Mouse (Mus musculus) G1E (cell line): ENCODE data around the gene Klhl5. TPM values are rescaled to one million over a fixed set of nuclear protein-coding genes. Genes with fewer than 3 reads are reported as not detected.

Source experiments
- ATAC-seq: 2 replicates; pipeline ENCODE4 v1.8.0; 2016; ENCODE audit warnings: mild to moderate bottlenecking; ENCODE audit not compliant: insufficient number of reproducible peaks, poor library complexity, low FRiP score, severe bottlenecking; ENCODE audit errors: extremely low read depth
- DNase-seq: peaks from one replicate; pipeline ENCODE4 v3.0.0; 2012; ENCODE audit warnings: low spot score
- H3K27me3 ChIP-seq: 2 replicates; pipeline ENCODE4 v1.6.1; 2012; ENCODE audit warnings: mild to moderate bottlenecking, low read length, inconsistent platforms; ENCODE audit not compliant: insufficient read depth
- H3K36me3 ChIP-seq: replicated peaks from 2 replicates; pipeline ENCODE3; 2012; ENCODE audit warnings: mild to moderate bottlenecking, inconsistent platforms
- H3K4me1 ChIP-seq: 2 replicates; pipeline ENCODE4 v1.6.1; 2012; ENCODE audit warnings: low read depth, low read length, inconsistent platforms, mixed read lengths; ENCODE audit not compliant: insufficient read depth
- H3K4me3 ChIP-seq: 2 replicates; pipeline ENCODE4 v1.5.1; 2012; ENCODE audit warnings: low read depth, mild to moderate bottlenecking, inconsistent platforms, low read length, moderate library complexity, mixed read lengths
- H3K9me3 ChIP-seq: replicated peaks from 2 replicates; pipeline ENCODE4 v1.6.1; 2012; ENCODE audit warnings: inconsistent platforms
- CTCF ChIP-seq: IDR thresholded peaks from 2 replicates; pipeline ENCODE4 v1.5.1; 2012; ENCODE audit warnings: low read depth, low read length, inconsistent platforms, mixed read lengths
- GATA1 ChIP-seq: IDR thresholded peaks from 2 replicates; pipeline ENCODE4 v1.6.1; 2012; ENCODE audit warnings: borderline replicate concordance, low read length, inconsistent platforms, mixed read lengths
- GATA2 ChIP-seq: IDR thresholded peaks from 2 replicates; pipeline ENCODE4 v1.6.1; 2012; ENCODE audit warnings: low read depth, low read length, inconsistent platforms, borderline replicate concordance
- POLR2AphosphoS5 ChIP-seq: IDR thresholded peaks from 2 replicates; pipeline ENCODE4 v1.6.1; 2012; ENCODE audit warnings: low read depth, low read length, inconsistent platforms; ENCODE audit not compliant: insufficient replicate concordance
- TAL1 ChIP-seq: conservative IDR thresholded peaks from 2 replicates; pipeline ENCODE4 v1.6.1; 2012; ENCODE audit warnings: low read depth, low read length, inconsistent platforms, mixed read lengths
- polyA plus RNA-seq: library from polyadenylated mRNA; stranded (reverse); fragments of >175 nt; gene quantifications from 2 replicates; pipeline ENCODE4 v1.2.3, GENCODE M21; 2012
- total RNA-seq, 2 experiments: library from RNA; stranded (forward) in 1 of 2; stranded (reverse) in 1 of 2; fragments of 200-1000 nt in 1 of 2; fragments of >200 nt in 1 of 2; fragmentation: Nextera tagmentation in 1 of 2; gene quantifications; 2 replicates each; pipeline ENCODE4 v1.2.3; 2014 to 2017

Gene Klhl5
- total and polyA plus RNA-seq, 3 experiments: 0.07 to 4.7 (median 0.49) TPM

DNA sequence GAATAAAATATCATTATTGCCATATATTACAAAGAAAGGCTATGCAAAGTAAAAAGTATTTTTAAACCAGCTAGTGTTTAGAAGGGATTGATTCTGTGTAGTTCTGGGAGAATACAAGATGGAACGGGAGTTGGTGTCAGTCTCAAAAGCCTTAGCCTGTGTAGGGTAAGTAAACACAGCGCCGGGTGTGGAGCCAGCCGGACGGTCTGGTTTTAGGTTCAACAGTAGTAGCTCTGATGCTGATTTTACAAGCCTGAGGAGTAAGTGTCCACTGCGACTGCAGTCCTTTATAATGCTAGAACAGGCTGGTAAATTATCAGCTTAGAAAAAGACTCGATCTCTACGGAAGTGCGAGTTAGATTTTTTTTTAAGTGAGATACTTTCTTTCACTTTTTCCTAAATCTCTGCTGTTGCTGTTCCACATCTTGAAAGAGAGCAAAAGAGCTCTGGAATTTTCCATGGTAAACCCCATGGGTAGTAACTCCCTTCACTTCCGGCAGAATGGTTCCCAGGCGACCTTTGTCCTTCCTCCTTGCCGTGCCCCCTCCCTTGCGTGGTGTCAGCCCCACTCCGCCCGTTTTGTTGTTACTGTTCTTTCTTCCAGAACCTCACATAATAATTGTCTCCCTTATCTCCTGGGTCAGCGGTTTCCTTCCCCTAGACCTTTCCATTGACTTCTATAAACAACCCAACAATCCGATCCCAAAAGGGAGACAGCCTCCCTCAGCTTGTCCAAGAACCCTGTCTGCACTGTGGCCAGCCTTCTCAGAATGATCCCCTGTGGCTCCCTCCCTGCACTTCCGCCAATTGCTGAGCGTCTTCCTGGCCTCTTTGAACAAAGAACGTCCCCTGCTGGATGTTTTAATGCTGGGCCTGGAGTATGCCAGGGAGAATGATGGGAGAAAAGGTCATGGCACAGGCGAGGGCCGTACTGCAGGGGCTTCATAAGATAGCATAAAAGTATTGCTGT lies 50.4 kb downstream of the Klhl5 start:
- Histone ChIP-seq H3K9me3 (no peaks in the 10 kb centered on the region), H3K4me3 (no peak overlapping the region), H3K36me3 (no peaks in the 10 kb centered on the region), H3K27me3 (peaks cover 6% of the 10 kb centered on the region; the same call in 1 of the 2 replicates), H3K4me1 (no peaks in the 10 kb centered on the region)
- no peak for TF ChIP-seq GATA2
- no peak for TF ChIP-seq POLR2AphosphoS5
- ATAC-seq (no peak), DNase-seq (no peak)

DNA sequence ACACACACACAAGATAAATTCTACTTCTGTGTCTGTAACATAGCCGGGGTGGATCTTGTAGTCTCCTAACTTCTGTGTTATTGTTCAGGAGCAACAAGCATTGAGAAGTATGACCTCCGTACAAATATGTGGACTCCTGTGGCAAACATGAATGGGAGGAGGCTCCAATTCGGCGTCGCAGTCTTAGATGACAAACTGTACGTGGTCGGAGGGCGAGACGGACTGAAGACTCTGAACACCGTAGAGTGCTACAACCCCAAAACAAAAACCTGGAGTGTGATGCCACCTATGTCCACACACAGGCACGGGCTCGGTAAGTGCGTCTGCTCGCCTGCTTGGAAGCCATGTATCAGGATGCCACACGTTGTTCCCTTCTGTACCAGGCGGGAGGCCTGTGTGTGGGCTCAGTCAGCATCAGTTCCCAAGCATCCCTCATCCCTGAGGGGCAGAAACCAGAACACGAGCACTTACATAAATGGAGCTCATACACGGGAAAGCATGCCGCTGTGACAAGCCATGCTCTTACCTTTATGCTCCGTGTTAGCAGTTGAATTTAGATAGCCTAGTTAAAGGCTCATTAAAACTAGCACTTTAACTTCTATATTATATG lies 51.5 kb downstream of the Klhl5 start:
- DNase-seq (no peak), ATAC-seq (no peak)
- no peaks in the 10 kb centered on the region for H3K4me1 ChIP-seq
- no peaks in the 10 kb centered on the region for H3K9me3 ChIP-seq
- H3K4me3 ChIP-seq: no peak overlapping the region
- peaks cover 6% of the 10 kb centered on the region; the same call in 1 of the 2 replicates for H3K27me3 ChIP-seq
- H3K36me3 ChIP-seq: no peaks in the 10 kb centered on the region
- TF ChIP-seq TAL1: no peak
- TF ChIP-seq POLR2AphosphoS5: no peak

DNA sequence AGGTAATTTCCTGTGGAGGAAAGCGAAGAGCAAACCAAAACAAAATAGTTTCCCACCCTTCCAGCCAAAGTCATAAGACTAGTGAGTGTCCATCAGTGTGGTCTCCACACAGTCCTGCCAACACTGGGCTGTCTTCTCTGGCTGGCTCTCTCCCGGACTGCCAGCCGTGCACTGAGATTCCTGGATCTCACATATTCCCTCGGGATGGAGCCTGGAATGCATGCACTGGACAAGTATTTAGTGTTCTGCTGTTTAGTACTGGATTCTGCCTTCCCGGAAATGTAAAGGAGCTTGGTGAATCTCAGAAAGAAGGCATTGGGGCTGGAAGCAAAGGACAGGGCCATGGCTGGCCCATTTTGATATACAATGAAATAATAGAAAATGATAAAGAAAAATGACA lies 55.7 kb downstream of the Klhl5 start:
- H3K36me3 ChIP-seq: no peaks in the 10 kb centered on the region
- ATAC-seq: no peak

GRCm38 (mm10) chr5:65163489-65164092 lies 56.3 kb downstream of the Klhl5 start:
- no peaks in the 10 kb centered on the region for H3K36me3 ChIP-seq

More for the DNA sequence above, 55.7 kb downstream of the Klhl5 start:
- H3K4me1 ChIP-seq: no peaks in the 10 kb centered on the region
- TF ChIP-seq POLR2AphosphoS5 (no peak), GATA1 (no peak), GATA2 (no peak), CTCF (no peak), TAL1 (no peak)
- H3K27me3 ChIP-seq: peaks cover 3% of the 10 kb centered on the region; the same call in 1 of the 2 replicates
- no peak overlapping the region for H3K4me3 ChIP-seq
- H3K9me3 ChIP-seq: no peaks in the 10 kb centered on the region
- DNase-seq: no peak

GRCm38 (mm10) chr5:65170206-65170605 lies 62.9 kb downstream of the Klhl5 start:
- Histone ChIP-seq H3K9me3 (no peaks in the 10 kb centered on the region), H3K4me1 (no peaks in the 10 kb centered on the region), H3K4me3 (no peak overlapping the region), H3K36me3 (no peaks in the 10 kb centered on the region), H3K27me3 (peaks cover 9% of the 10 kb centered on the region)
- DNase-seq (no peak), ATAC-seq (no peak)
- TF ChIP-seq POLR2AphosphoS5 (no peak), TAL1 (no peak), GATA2 (no peak), GATA1 (no peak), CTCF (no peak)

More at GRCm38 (mm10) chr5:65163489-65164092, 56.3 kb downstream of the Klhl5 start:
- H3K9me3 ChIP-seq: no peaks in the 10 kb centered on the region
- TF ChIP-seq CTCF: no peak
- no peak for TF ChIP-seq GATA2
- no peak for TF ChIP-seq GATA1
- no peak for TF ChIP-seq TAL1
- no peak for TF ChIP-seq POLR2AphosphoS5
- no peaks in the 10 kb centered on the region for H3K4me1 ChIP-seq
- DNase-seq (no peak), ATAC-seq (no peak)
- H3K27me3 ChIP-seq: peaks cover 3% of the 10 kb centered on the region; the same call in 1 of the 2 replicates
- no peak overlapping the region for H3K4me3 ChIP-seq

- Histone ChIP-seq H3K4me1 (no peaks in the 10 kb centered on the region), H3K36me3 (no peaks in the 10 kb centered on the region), H3K4me3 (no peak overlapping the region), H3K27me3 (peaks cover 9% of the 10 kb centered on the region), H3K9me3 (no peaks in the 10 kb centered on the region)
- no peak for DNase-seq
- TF ChIP-seq GATA2: no peak
- no peak for TF ChIP-seq GATA1
- TF ChIP-seq POLR2AphosphoS5: no peak
- TF ChIP-seq CTCF: no peak
- no peak for TF ChIP-seq TAL1
- no peak for ATAC-seq
Measured at GRCm38 (mm10) chr5:65175035-65175917, 67.9 kb downstream of the Klhl5 start.
